Mouse (Mus musculus): ENCODE measurements around the gene Gatad2a.
"Not testable (repeated sequence)": the region's sequence is repeated elsewhere in the genome, so short reads cannot be mapped to it uniquely, and the experiment has no call there.

Gatad2a gene

DNA sequence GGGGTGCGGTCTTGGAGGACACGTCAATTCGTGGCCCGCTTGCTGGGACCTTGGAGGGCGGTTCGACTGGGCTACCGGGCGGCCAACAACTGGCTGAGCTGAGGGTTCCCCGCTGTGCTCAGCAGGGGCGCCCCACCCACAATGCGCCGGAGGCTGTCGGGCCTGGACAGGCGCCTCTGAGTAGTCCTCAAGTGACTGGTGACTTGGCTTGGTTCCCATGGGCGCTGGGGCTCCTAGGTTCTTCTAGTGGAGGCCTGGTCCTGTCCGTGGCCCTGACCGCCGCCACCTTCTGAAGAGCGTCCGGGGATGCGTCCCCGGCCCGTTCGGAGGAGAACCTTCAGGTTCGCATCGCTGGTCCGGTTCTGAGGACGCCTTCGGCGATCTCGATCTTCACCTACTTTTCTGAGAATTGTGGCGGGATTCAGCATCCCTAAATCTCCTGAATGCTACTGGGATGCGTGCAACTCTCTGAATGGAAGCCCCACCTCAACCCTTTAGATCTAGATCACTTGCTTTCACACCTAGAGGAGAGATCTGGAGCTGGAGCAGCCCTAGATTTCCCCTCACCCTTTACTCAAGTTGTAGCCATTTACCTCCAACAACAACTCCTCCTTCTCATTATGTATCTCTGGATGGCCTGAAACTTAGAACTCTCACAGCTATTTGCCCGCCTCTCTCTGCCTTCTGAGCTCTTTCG is 553 bp upstream of the Gatad2a start:
- CTCF ChIA-PET, result interaction anchor here (0.6 kb wide), 2 partner anchors 9 to 162 kb away, joined by 3 to 4 read pairs; no protein-coding TSS in a partner anchor

DNA sequence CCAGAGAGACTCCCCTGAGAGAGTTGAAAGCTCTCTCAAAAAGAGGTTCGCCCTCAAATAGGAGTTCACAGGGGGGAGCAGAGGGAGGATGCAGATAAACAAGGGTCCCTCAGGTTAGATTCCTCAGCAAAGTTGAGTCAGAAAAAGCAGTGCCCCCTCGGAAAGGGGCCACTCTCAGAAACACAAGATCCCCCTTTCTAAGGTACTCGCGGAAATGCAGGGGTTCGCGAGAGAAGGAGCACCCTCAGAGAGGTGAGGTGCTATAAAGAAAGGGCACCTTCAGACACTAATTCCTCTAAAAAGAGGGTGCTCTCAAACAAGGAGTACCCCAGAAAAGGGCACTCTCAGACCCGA is 785 bp downstream of the Gatad2a start:
- CTCF ChIA-PET, result no interaction called here

GRCm38 (mm10) chr8:69988936-69989335 is 7.2 kb downstream of the Gatad2a start:
- CTCF ChIA-PET, result not testable (repeated sequence)

GRCm38 (mm10) chr8:69987744-69988143 is 8.4 kb downstream of the Gatad2a start:
- CTCF ChIA-PET, result interaction anchor here (0.7 kb wide), 1 partner anchor 8 kb away, joined by 5 read pairs; no protein-coding TSS in a partner anchor

GRCm38 (mm10) chr8:69984876-69985553 is 11.2 kb downstream of the Gatad2a start:
- CTCF ChIA-PET, result no interaction called here

DNA sequence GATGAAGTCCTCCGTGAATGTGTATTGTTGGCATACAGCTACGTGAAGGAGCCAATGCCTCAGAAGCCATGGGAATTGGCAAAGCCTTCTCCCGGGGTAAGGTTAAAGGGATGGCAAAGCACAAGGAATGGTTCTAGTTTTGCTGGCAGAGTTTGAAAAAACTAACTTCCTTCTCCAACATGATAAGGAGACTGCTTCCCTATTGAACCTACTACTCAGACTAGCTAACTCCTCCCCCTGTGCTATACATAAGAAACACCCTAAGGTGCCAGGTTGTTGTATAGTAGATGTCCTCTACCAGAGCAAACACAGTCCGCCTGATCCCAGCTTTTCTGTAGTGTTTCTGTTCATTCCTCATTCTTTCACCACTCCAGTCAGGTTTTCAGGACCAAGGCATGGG is 17.7 kb downstream of the Gatad2a start:
- CTCF ChIA-PET, result interaction anchor here (0.6 to 1.1 kb wide), 2 partner anchors 14 to 32 kb away, joined by 4 to 34 read pairs; no protein-coding TSS in a partner anchor

DNA sequence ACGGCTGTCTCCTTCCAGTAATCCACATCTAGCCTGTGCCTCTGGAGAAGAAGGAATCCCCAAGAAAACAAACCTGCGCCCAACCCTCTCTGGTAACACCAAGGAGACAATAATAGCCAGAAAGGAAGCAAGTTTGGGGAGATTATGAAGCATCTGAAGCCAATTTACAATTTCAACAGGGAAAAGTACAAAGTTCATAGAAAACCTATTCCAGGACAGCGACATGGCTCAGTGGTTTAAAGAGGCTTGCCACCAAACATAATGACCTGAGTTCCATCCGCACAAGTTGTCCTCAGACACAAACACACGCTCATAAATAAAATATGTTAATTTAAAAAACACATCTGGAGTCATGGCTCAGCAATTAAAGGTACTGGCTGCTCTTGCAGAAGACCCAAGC is 21.4 kb downstream of the Gatad2a start:
- CTCF ChIA-PET, result interaction anchor here (0.6 kb wide), 1 partner anchor 29 kb away, joined by 3 read pairs; no protein-coding TSS in a partner anchor

GRCm38 (mm10) chr8:69974194-69974614 is 22.0 kb downstream of the Gatad2a start:
- CTCF ChIA-PET, result no interaction called here

- CTCF ChIA-PET, result no interaction called here
Measured at GRCm38 (mm10) chr8:69973442-69974161, 22.6 kb downstream of the Gatad2a start.

- CTCF ChIA-PET, result no interaction called here
Measured at GRCm38 (mm10) chr8:69973063-69973441, 23.1 kb downstream of the Gatad2a start.

DNA sequence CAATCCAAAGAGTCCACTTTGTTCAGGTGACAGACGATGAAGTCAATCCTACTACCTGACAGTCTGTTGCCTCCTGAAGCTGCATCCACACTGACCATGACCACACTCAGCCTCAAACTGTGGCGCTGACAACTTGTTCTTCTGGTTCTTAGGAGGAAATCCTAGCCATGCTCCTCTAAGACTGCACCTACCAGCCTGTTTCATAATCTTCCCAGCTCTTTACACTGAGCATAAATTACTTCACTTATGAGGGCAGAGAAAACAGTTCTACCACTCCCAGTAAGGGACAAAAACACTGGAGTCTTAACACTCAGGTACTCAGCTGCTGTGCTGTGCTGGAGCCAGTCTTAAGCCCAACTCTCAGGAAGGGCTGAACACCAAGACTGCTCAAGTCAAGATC is 25.3 kb downstream of the Gatad2a start:
- CTCF ChIA-PET, result interaction anchor here (1.3 kb wide), 1 partner anchor 11 kb away, joined by 3 read pairs; no protein-coding TSS in a partner anchor

DNA sequence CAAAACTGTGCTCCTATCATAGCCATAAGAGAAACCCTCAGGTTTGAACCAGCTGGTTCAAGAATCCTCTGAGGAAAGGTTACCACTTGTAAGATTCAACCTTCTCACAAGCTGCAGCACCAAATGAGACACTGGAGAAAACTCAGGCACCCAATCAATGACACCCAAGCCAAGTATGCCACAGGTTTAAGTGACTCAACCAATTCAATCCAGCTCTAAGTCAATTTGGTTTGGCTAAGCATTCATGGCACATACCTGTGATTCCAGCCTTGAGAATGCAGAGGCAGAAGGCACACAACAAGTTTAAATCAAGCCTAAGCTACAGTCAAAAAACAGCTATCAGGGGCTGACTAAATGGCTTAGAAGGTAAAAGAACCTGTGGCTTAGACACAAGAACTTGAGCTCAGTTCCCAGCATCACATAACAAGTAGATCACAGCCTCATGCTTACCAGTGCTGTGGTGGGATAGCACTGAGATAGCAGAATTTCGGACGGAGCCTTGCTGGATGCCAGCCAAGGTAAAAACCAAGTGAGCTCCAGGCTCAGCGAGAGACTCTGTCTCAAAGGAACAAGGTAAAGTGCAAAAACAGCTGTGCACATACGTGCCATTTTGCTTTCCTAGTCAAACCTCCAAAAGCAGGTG is 28.8 kb downstream of the Gatad2a start:
- CTCF ChIA-PET, result no interaction called here

GRCm38 (mm10) chr8:69959241-69959640 is 36.9 kb downstream of the Gatad2a start:
- CTCF ChIA-PET, result interaction anchor here (1.3 kb wide), 1 partner anchor 11 kb away, joined by 3 read pairs; no protein-coding TSS in a partner anchor

DNA sequence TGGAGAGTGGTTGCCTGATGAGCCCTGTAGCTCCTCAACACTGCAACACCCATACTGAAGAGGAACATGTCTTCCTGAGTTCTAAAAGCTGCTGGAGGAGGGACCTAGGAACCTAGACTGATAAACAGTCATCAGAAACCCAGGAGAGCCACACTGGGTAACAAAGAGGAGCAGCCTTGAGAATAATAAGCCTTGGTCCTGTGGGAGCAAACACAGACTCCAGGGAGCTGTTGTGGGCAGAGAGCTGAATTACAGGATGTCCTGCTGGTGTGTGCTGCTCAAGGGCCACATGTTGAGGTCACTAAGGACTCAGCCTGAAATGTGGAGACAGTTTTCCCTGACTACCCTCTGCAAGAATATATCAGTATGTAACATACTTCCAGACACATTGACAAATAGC is 38.3 kb downstream of the Gatad2a start:
- CTCF ChIA-PET, result interaction anchor here (0.7 to 0.9 kb wide), 2 partner anchors 28 to 237 kb away, joined by 3 to 4 read pairs; no protein-coding TSS in a partner anchor

DNA sequence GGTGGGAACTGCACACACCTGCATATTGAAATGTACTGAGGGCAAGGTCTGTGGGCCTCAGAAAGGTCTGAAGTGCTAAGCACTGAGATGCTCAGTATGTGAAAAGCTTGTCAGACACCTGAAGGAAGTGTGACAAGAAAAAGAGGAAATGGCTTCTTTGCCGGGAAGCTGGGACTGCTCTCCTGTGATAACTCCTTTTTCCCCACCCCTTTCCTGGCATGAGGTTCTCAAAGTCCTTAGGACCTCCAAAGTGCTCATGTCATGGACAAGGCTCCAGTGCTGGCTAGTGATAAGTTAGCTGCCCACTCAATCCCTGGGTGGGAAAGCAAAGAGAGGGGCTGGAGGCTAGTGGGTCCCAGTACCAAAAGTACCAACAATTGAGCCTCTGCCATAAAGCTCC is 38.8 kb downstream of the Gatad2a start:
- CTCF ChIA-PET, result interaction anchor here (0.9 kb wide), 2 partner anchors 29 to 81 kb away, joined by 3 read pairs; no protein-coding TSS in a partner anchor

DNA sequence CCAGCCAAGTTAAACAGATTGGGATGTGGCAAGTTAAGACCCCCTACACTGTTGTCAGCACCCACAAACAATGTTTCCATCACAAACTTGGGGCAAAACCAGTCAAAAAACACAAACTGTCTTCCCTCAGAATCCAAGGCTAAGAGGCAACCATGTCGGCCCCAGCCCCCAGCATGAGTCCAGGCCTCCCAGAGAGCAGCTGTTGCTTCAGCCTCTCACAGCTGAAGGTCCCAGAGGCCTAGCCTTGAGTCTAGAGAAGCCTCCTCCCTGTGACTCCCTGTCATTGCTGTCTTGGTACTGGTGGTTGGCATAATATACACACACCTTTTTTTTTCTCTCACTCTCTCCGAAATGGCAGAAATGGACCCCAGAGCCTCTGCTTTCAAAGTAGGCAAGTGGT is 39.5 kb downstream of the Gatad2a start:
- CTCF ChIA-PET, result interaction anchor here (0.9 kb wide), 1 partner anchor 81 kb away, joined by 3 read pairs; no protein-coding TSS in a partner anchor

DNA sequence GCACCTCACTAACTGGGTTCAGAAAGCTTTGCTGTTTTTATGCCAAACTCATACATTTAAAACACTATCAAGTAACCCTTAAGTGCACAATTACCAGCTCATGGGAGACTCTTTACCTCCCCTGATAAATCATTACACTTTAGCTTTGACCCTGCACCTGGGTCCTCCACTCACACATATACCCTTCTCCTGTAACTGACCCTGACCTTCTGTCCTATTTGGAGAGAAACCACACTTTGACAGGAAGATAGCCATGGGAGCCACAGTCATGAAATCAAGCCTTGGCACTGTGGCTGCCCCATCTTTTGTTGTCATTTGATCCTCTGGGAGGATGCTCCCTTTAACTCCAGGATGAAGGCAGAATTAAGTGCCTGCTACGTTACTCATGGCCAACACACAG is 41.5 kb downstream of the Gatad2a start:
- CTCF ChIA-PET, result no interaction called here

- CTCF ChIA-PET, result no interaction called here
Measured at GRCm38 (mm10) chr8:69954213-69954612, 42.0 kb downstream of the Gatad2a start.

GRCm38 (mm10) chr8:69950300-69950699 is 45.9 kb downstream of the Gatad2a start:
- CTCF ChIA-PET, result no interaction called here

- CTCF ChIA-PET, result interaction anchor here (0.6 kb wide), 1 partner anchor 82 kb away, joined by 3 read pairs; no protein-coding TSS in a partner anchor
Measured at GRCm38 (mm10) chr8:69942495-69942894, 53.7 kb downstream of the Gatad2a start.

- CTCF ChIA-PET, result no interaction called here
Measured at GRCm38 (mm10) chr8:69940386-69940785, 55.8 kb downstream of the Gatad2a start.

DNA sequence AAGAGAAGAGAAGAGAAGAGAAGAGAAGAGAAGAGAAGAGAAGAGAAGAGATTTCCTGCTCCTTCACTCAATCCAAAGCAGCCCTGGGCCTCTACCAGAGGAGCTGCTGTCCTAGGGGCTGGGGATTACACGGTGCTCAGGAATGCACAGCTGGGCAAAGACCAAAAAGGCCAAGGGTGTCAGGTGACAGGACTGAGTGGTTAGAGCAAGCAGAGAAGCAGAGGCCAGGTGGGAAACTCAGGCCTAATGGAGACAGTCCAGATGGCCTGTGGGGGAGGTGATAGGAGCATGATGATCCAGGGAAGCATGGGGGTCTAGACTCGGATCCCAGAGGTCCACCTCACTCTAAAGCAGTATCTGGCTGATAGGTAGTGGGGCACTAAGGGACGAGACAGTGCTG is 56.6 kb downstream of the Gatad2a start:
- CTCF ChIA-PET, result interaction anchor here (0.6 kb wide), 1 partner anchor 15 kb away, joined by 3 read pairs; no protein-coding TSS in a partner anchor
